Mouse (Mus musculus) layer of hippocampus, adult 8-10 months (tissue): Measurements from ENCODE around the gene Rab11fip2. TPM values are rescaled to one million over a fixed set of nuclear protein-coding genes. Genes with fewer than 3 reads are reported as not detected.

ENCODE experiments used
- DNase-seq, 2 experiments: peaks; one replicate each; pipeline ENCODE4 v3.0.0; 2022; ENCODE audit warnings: low spot score in 2 of 2
- total RNA-seq, 4 experiments: library from RNA; stranded (reverse); gene quantifications; 2 replicates each; pipeline ENCODE4 v1.2.4; 2022

The Rab11fip2 gene
- 10 to 100 TPM; 63.9 to 73.9 (median 69.2) TPM for total RNA-seq

DNA sequence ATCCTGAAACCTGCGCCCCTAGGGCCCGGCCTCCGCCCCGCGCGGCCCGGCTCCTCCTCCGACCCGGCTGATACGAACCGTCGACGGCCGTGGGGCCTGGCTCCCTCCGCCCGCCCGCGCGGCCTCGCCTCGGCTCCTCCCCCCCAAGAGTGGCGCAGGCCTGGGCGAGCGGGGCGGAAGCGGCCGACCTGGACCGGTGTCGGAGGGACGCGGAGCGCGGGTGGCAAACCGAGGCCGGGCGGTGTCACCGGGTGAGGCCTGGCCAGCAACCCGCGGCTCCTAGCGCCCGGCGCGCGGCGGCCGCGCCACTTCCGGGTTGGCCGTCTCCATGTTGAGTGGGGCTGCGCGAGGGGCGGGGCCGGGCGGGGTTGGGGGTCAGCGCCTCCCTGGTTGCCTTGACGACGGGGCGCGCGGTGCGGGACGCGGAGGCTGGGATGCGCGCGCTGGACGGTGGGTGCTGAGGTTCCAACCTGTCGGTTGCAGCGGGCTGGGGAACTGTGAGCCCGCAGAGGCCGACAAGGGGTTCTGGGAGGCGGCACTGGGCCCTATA, at the start of gene Rab11fip2:
Rab11fip2 (minus strand) TSS at position 333 of the 550 bp plus-strand sequence.
- peak; percentile 72 to 79 for DNase-seq

DNA sequence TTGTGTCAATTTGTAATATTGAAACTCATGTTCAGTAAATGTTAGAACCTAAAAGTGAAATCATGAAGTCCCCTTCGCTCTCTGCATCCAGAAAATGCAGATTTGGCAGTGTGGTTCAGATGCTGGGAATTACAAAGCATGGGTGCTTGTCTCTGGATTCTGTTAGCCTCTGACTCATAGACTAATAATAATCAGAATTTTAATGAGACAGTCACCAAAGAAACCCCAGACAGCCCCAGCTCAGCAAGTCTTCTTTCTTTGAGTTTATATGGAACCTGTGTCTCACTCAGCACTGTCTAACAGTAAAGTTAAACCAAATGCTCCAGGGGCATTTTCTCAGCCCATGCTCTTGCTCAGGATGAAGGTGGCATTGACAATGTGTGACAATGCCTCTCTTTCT, 38.1 kb upstream of the Rab11fip2 start:
- DNase-seq, result no peak

DNA sequence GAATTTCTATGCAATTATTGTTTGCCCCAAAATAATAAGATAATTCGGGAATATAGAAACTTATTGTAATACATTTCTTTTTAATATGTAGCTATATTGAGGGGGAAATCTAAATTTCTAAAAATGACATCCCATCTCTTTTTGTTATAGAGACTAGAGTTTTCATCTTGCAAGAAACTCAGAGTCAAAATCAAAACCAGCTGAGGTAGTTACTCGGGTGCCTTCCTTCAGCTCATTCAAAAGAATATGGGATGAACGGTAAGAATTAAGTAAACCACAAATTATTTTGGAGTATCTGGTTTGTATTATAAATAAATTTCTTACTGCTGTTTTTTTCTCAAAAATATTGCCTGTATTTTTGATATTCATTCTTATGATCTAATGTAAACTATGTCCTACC, 11.5 kb upstream of the Rab11fip2 start:
- DNase-seq, result no peak

- DNase-seq, result no peak
Observed at GRCm38 (mm10) chr19:59949731-59950130, 6.3 kb upstream of the Rab11fip2 start.

- peak; percentile 6 to 23 for DNase-seq
Observed at GRCm38 (mm10) chr19:59942716-59943321, 635 bp downstream of the Rab11fip2 start.

GRCm38 (mm10) chr19:59939711-59940110, 3.7 kb downstream of the Rab11fip2 start:
- DNase-seq, result peak in 1 of 2 experiments; percentile 15

DNA sequence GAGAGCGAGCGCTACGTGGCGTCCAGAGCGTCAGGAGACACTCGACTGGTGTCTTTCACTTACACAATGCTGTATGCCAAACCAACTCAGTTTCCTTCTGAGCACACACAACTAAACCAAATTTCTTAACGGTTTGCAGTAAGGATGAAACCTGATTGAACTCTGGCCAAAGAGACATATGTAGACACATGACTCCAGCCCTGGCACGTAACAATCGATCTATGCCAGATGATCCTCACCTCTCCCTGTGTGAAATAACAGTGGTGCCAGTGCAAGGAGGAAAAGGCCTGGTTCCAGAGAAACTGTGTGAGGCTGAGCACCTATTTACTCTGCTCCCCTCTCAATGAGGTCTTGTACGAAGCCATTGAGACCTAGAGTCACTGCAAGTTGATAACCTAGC, 11.4 kb downstream of the Rab11fip2 start:
- no peak for DNase-seq

GRCm38 (mm10) chr19:59928672-59929071, 14.8 kb downstream of the Rab11fip2 start:
- DNase-seq, result no peak

GRCm38 (mm10) chr19:59926125-59926524, 17.3 kb downstream of the Rab11fip2 start:
- DNase-seq, result no peak

GRCm38 (mm10) chr19:59920846-59921245, 22.6 kb downstream of the Rab11fip2 start:
- no peak for DNase-seq

GRCm38 (mm10) chr19:59917901-59918613, 25.4 kb downstream of the Rab11fip2 start:
- no peak for DNase-seq

DNA sequence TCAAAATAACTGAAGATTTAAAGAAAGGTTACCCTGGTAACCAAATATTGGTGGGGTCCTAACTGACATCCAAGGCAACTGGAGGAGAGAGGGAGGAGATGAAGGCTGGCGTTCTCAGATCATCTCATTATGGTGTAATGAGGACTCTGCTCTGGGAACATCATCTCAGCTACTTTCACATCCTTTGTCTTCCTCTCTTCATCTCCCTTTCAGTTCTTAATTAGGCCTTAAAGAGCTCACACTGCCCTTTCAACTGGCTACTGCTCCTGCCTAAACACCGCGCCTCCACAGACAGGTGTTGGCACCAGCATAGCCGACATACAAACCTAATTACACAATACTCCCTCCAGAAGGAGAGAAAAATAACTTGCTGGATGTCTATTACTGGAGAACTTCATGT, 31.9 kb downstream of the Rab11fip2 start:
- no peak for DNase-seq

DNA sequence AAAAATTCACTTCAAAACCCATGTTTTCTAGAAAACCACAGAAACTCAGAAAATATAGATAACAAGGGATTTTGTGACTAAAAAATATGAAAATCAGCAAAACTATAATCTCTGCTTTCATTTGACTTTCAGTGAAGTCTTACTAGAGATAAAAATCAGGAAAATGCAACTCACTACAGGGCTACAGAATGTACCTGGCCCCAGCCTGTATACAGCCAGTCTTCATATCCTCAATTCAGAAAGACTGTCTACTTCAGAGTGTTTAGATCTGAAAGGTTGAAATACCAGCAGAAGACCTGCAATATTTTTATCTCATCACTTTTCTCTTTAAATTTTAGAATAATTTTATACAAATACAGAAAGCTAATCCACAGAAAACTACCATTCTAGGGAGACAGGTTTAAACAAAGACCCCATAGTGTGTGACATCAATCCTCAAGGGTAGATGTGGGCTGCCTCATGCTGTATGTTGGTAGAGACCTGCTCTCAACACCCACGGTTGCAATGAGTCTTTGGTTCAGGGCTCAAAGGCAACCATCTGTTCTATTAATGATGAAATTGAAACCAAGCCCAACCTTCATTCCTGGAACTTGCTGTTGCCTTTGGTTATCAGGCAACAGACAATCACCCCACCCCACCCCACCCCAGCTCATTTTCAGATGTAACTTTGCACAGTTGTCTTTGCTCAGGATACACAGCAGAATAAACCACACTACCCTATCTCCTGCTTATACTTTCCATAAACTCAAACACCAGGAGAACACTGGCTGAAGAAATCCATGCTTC, 38.0 kb downstream of the Rab11fip2 start:
- DNase-seq, result peak; percentile 15 to 33

DNA sequence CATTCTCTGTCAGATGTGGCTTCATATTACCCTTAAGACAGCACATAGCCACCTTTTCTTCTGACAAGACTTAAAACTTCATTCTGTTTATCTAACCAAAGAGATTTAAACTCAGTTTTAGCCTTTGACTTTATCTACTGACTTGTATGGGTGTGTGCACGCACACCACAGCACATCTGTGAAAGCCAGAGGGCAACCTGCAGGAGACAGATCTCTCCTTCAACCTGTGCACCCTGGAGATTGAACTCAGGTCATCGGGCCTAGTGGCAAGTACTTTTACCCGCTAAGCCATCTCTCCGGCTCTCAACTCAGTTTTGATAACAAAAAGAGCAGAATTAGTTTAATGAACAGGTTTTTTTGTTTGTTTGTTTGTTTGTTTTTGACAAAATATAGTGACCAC, 43.5 kb downstream of the Rab11fip2 start:
- no peak for DNase-seq

GRCm38 (mm10) chr19:59898301-59898700, 45.2 kb downstream of the Rab11fip2 start:
- DNase-seq, result no peak

- DNase-seq, result no peak
Observed at GRCm38 (mm10) chr19:59889383-59889782, 54.1 kb downstream of the Rab11fip2 start.

DNA sequence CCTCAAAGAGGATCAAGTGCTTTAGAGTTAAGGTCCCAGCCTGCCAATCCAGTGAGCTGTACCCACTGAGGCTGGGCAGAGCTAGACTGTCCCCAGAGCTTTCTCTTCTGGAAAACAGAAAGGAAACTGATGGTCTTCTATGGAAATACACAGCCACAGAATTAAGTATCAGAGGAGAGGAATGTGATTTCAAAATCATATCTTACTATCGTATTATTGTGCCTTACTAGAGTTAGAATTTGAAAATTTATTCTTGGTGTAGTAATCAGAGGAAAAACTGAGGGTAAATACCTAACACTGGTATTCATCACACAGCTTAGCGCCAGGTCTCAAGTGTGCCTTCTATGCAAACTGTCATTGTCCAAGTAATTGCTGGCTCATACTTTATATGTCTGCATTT, 54.6 kb downstream of the Rab11fip2 start:
- no peak for DNase-seq

DNA sequence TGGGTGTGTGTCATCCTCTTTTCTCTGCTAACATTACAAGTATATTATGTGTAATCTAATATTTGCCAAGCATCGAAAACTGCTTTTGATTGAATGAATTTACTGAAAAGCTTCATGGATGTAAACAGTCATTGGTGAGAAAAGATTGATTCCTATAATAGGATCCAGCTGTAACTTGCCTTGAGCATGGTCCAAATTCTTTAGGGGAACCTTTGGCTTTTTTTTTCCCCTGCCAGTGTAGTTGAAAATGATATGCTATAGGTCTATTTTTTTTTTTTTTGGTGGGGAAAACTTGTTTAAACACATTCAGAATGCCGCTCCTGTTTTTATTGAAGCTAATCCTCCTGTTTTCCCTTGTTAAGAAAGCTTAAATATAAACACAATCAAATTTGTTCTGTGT, 55.6 kb downstream of the Rab11fip2 start:
- DNase-seq, result no peak

DNA sequence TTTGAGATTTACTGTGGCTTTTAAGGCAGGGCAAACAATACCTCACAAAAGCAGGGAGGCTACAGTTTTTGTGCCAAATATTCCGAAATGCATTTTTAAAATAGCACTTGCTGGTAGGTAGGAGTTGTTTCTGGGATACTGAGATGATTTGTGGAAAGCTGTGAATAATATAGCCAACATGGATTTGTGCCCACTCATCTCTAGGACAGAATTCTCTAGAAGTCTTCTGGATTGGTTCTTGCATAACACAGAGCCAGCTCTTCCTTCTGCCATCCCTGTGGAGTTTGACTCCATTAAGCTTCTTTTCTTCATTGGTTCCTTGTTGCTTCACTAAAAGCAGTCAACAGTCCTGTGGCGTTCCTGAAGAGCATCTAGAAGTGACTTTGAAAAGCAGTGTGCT, 58.2 kb downstream of the Rab11fip2 start:
- no peak for DNase-seq

DNA sequence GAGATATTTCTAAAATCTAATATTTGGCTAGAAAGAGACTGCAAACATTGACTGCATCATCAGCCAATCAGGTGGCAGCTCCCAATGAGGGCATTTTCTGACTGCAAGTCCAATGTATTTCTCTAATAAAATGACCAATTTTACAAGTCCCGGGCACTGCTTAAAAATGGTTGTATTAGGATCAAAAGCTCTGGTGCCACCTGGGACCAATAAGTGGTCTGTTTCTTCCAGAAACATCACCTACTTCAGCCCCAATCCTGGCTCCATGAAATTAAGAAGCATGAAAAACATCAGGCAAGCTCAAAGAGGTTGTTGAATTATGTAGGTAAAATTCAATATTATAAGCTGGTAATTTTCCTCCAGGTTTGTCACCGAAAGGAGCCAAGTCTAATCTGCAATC, 66.2 kb downstream of the Rab11fip2 start:
- no peak for DNase-seq

DNA sequence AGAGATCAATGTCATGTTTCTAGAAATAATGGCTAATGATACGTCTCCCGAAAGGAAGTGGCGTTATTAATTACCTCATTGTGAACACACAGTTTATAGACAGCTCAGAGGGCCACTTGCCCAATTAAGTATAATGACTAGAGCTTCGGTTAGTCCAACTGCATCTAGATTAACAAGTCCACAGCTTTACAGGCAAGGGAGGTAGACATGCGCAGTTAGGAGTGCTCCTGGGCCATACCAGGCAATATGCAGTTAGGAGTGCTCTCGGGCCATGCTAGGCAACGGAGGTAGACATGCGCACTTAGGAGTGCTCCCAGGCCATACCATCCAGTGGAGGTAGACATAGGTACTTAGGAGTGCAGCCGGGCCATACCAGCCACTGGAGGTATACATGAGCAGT, 76.8 kb downstream of the Rab11fip2 start:
- DNase-seq, result no peak

DNA sequence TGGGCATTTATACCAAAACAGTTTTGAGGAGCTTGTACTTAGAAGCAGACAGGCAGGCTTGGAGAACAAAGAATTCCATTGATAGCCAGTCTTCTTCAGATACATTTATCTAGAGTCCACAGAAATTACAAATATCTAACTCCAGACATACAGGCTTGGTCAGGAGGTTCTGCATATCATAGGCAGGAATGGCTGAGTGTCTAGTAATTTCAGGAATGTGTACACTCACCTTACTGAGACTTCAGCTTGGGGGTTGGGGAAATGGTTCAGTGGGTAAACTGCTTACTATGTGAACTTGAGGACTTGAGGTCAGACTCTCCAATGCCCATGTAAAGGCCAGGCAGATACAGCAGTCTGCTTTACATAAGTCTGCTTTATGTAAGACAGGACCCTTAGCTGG, 81.0 kb downstream of the Rab11fip2 start:
- DNase-seq, result no peak
